Mouse (Mus musculus) hindlimb bud, embryonic 11.5 days (tissue): ENCODE results near the gene Zfr.

Source experiments
- DNase-seq: peaks from one replicate; pipeline ENCODE4 v3.0.0-alpha.2; 2012; ENCODE audit warnings: low read depth, low spot score; ENCODE audit errors: extremely low spot score

The Zfr gene

GRCm38 (mm10) chr15:12117242-12118092 is at the start of gene Zfr:
Gene Zfr, plus strand, starts transcription at chr15:12117831.
- DNase-seq, result peak; percentile 56

- DNase-seq, result no peak
Observed at GRCm38 (mm10) chr15:12067971-12068370, 49.7 kb upstream of the Zfr start.

GRCm38 (mm10) chr15:12068395-12069218 is 49.0 kb upstream of the Zfr start:
- DNase-seq, result peak; percentile 31

- no peak for DNase-seq
Observed at GRCm38 (mm10) chr15:12072709-12073336, 44.8 kb upstream of the Zfr start.

- DNase-seq, result no peak
Observed at GRCm38 (mm10) chr15:12074426-12074825, 43.2 kb upstream of the Zfr start.

GRCm38 (mm10) chr15:12082344-12082743 is 35.3 kb upstream of the Zfr start:
- no peak for DNase-seq

- DNase-seq, result no peak
Observed at GRCm38 (mm10) chr15:12084164-12084563, 33.5 kb upstream of the Zfr start.

GRCm38 (mm10) chr15:12084859-12085258 is 32.8 kb upstream of the Zfr start:
- peak; percentile 18 for DNase-seq

- DNase-seq, result no peak
Observed at GRCm38 (mm10) chr15:12087634-12088033, 30.0 kb upstream of the Zfr start.

- no peak for DNase-seq
Observed at GRCm38 (mm10) chr15:12088091-12088490, 29.5 kb upstream of the Zfr start.

- DNase-seq, result no peak
Observed at GRCm38 (mm10) chr15:12090087-12090486, 27.5 kb upstream of the Zfr start.

- DNase-seq, result no peak
Observed at GRCm38 (mm10) chr15:12090981-12091669, 26.5 kb upstream of the Zfr start.

GRCm38 (mm10) chr15:12091781-12092458 is 25.7 kb upstream of the Zfr start:
- DNase-seq, result peak; percentile 18

GRCm38 (mm10) chr15:12093026-12093960 is 24.3 kb upstream of the Zfr start:
- no peak for DNase-seq

- DNase-seq, result no peak
Observed at GRCm38 (mm10) chr15:12093961-12094566, 23.6 kb upstream of the Zfr start.

- no peak for DNase-seq
Observed at GRCm38 (mm10) chr15:12096447-12096846, 21.2 kb upstream of the Zfr start.

- DNase-seq, result no peak
Observed at GRCm38 (mm10) chr15:12097344-12097743, 20.3 kb upstream of the Zfr start.

GRCm38 (mm10) chr15:12100912-12101311 is 16.7 kb upstream of the Zfr start:
- no peak for DNase-seq

GRCm38 (mm10) chr15:12103763-12104162 is 13.9 kb upstream of the Zfr start:
- DNase-seq, result no peak
